Mouse (Mus musculus) cerebellum, postnatal 14 days (tissue): ENCODE measurements around the gene Rassf1.

Experiments used
- DNase-seq, 2 experiments: peaks; one replicate each; pipeline ENCODE4 v3.0.0; 2021; ENCODE audit warnings: mixed read lengths in 2 of 2

Gene Rassf1

DNA sequence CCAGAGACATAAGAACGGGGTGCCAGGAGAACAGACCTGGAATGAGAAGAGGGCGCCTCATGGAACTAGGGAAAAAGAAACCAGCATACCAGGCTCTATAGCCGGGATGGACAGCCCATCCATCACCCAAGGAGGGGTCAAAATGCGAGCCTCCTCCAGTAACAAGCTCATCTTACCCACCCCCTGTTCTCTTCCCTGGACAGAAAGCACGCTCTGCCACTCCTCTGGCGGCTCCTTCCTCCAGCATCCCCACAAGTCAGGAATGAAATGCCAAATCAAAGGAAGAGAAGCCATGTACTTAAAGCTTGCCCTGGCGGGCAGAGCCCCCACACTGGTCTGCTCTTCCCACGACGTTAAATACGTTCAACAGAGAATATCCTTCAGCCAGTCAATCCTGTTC lies 10.3 kb upstream of the Rassf1 start:
- DNase-seq = no peak

DNA sequence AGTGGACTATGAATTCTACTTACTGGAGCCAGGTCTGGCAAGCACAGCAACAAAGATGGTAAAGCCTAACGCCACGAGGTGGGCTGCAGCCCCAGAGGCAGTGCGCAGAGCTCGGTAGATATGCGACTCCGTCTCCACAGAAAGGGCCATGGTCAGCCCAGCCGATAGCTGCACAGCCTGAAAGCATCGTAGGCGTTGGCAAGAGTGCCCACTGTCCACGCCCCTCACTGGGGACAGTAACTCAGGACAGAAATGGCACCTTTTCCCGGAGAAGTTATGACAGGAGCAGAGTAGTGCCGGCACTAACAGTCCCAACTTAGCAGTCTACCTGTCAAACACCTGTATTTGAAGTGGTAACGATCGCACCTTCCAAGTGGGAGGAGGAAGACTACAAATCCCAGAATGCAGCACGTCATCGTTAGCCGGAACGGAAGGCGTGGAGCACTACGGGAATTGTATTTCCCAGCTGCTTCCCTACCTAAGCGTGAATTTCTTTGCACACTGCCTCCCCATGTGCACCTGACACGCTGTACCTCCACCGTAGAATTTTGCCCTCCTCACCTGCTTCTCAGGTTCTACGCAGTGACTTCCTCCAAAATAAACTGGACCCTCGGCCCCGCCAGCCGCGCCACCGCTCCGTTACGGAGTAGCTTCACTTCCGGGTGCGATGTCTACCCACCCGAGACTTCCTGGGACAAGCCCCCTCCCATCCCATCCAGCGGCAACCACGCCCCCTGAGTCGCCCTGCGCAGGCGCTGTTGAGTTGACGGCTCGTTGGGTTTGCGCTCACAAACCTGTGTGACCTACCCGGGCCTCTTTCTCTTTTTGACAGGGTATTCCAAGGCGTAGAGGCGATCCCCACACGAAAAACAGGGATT lies 9.6 kb upstream of the Rassf1 start, which contains the start of the genes Cyb561d2 and Nprl2:
Gene Cyb561d2, minus strand, starts transcription at position 720 of the 878 bp plus-strand sequence.
Gene Nprl2, plus strand, starts transcription at position 753 of the 878 bp plus-strand sequence.
- DNase-seq = peak; percentile 95 to 96

DNA sequence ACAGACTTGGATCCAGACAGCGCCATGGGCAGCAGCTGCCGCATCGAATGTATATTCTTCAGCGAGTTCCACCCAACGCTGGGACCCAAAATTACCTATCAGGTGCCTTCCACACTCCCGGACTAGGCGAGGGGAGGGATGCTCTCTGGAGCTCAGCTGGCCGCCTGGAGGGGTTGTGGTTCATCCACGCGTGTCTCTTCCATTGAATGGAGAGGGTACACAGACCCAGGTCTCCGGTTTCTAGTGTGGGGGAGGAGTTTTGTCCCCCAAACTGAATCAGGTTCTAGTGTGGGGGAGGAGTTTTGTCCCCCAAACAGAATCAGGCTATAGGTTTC lies 9.0 kb upstream of the Rassf1 start:
- no peak for DNase-seq

DNA sequence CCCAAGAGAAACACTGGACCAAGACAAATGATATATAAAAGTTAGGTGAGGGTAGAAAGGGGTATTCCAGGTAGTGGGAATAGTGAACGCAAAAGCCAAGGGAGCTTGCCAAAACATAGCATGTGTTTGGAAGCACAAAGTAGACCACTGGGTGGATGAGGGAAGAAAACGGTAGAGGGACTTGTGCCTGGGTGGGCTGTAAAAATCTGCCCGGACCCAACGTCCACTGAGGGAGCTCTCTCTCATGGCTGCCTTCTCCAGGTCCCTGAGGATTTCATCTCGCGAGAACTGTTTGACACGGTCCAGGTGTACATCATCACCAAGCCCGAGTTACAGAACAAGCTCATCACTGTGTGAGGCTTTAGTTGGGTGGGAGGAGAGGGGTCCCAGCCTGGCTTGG lies 8.6 kb upstream of the Rassf1 start:
- DNase-seq = no peak

DNA sequence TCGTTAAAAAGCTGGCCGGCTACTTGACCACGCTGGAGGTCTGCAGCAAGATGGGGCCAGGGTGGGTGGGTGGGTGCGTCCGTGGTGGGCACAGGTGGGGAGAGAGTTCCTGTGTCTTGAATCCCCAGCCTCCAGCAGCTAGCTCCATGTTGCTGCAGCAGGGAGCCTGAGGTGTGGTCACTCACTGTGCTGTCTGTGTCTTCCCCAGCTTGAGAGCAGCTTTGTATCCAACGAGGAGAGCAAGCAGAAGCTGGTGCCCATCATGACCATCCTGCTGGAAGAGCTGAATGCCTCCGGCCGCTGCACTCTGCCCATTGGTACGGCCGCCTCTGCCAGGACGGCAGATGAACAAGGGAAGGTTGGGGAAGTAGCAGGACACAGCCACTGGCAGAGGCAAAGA lies 8.1 kb upstream of the Rassf1 start:
- DNase-seq = no peak

DNA sequence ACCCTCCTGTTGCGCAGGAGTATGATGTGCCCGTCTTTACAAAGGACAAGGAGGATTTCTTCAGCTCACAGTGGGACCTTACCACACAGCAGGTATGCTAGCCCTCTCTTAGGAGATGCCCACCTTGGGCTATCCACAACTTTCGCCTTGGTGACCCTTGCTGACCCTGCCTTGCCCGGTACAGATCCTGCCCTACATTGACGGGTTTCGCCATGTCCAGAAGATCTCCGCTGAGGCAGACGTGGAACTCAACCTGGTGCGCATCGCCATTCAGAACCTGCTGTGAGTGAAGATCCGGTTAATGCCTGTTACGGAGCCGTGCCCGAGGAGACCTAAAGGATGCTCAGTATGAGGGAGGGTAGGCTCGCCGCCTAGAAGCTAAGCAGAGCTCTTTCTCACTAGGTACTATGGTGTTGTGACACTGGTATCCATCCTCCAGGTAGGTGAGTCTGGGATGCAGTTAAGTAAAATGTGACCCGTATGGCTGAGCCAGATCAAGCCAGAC lies 7.1 kb upstream of the Rassf1 start:
- no peak for DNase-seq

DNA sequence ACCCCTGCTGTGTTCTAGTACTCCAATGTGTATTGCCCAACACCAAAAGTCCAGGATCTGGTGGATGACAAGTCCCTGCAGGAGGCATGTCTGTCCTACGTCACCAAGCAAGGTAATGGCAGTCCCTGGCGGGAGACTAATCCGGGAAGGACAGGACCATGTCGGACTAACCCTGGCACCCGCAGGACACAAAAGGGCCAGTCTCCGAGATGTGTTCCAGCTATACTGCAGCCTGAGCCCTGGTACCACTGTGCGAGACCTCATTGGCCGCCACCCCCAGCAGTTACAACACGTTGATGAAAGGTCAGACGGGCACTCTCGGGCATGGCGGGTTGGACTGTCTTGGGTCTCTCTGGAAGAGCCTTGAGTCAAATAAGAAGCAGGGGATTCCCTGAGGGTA lies 6.6 kb upstream of the Rassf1 start:
- no peak for DNase-seq

DNA sequence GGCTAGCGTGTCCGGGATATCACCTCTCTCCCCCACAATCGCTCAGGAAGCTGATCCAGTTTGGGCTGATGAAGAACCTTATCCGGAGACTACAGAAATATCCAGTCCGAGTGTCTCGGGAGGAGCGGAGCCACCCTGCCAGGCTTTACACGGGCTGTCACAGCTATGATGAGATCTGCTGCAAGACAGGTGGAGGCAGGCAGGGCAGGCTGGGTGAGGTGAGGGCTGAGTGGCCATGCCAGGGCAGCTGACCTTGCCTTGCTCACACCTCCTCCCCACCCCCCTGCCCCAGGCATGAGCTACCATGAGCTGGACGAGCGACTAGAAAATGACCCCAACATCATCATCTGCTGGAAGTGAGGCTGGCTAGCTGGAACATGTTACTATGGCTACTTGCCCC lies 6.2 kb upstream of the Rassf1 start:
- DNase-seq = no peak

DNA sequence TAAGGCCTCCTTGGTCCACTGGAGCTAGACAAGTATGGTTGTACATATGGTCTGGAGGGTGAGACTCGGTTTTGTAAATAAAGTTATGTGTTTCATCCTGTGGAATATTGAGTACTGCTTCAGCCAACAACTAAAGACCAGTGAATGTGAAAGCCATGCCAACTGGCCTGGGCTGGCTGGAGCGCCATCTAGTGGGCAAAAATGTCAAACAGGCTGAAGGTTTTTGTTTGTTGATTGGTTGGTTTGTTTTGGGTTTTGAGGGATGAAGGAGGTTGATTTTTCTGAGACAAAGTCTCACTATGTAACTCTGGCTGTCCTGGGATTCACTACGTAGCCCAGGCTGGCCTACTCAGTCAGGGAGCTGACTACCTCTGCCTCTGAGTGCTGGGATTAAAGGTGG lies 5.8 kb upstream of the Rassf1 start:
- DNase-seq = peak; percentile 88 to 94

DNA sequence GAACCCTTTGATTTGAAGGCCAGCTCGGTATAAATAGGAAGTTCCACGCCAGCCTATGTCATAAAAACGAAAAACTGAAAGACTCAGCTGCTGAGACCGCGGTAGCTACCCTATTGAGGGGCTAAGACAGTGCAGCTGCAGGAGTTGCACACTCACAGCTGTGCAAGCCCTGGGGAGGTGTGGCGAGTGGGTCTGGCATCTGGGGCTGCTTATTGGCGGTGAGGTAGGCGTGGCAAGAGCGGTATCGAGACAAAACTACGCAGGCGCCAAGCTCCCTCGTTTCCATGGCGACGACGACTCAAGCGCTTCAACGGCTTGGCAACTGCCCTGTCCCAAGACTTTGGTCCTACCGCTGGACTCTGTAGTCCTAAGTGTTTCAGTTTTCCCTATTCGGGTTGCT lies 4.3 kb upstream of the Rassf1 start, which contains the start of gene Zmynd10:
Gene Zmynd10, plus strand, starts transcription at position 273 of the 400 bp plus-strand sequence.
- DNase-seq = peak; percentile 56 to 76

DNA sequence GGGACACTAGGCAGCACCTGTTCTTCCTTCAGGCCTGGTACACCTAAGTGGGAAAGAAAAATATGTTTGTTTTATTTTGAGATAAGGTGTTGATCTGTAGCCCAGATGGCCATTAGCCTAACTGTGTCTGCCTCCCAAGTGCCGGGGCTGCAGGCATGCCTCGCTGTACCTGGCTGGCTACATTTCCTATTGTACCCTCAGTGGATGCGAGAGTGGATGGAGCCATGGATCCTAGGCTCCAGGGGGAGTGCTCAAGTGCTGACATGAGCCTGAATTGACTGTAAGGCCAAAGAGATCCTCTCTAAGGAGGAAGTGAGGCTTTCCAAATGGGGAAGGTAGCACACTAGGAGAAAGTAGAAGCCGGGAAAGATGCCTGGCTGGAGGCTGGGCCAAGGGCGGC lies 3.4 kb upstream of the Rassf1 start:
- DNase-seq = no peak

DNA sequence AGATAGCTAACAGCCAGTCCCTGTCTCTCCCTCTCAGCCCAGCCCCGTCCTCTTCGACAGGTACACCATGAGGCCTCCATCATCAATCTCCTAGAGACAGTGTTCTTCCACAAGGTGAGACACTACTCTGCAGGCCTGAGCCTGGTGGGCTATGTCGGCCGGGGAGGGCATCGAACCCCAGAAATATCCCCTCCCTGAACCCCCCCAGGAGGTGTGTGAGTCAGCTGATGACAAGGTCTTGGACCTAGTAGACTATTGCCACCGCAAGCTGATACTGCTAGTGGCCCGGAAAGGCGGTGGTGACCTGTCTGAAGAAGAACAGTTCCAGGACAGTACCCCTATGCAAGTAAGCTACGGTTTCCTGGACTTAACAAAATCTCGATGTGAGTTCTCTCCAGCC lies 2.5 kb upstream of the Rassf1 start:
- no peak for DNase-seq

DNA sequence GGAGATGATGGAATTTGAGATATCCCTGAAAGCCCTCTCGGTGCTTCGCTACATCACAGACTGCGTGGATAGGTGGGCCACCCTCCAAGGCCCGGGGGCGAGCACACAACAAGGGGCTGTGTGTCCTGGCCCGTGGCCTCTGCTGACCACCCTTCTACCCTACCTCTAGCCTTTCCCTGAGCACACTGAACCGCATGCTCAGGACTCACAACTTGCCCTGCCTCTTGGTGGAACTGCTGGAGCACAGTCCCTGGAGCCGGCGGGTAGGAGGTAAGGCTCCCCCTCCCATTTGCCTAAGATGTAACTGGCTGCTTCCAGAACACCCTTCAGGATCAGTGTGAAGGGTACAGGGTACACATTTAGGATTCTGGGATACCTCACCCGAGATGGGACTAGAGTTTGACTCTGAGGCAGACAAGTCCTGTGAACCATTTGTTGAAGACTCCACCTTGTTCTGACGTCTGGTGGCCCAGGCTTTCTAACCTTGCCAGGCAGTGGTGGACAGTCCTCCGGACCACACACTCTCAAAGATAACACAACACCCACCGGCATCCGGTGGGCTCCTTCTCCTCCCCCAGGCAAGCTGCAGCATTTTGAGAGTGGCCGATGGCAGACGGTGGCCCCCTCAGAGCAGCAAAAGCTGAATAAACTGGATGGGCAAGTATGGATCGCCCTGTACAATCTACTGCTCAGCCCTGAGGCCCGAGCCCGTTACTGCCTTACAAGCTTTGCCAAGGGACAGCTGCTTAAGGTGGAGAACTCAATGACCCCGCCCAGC lies 1.9 kb upstream of the Rassf1 start:
- DNase-seq = no peak

DNA sequence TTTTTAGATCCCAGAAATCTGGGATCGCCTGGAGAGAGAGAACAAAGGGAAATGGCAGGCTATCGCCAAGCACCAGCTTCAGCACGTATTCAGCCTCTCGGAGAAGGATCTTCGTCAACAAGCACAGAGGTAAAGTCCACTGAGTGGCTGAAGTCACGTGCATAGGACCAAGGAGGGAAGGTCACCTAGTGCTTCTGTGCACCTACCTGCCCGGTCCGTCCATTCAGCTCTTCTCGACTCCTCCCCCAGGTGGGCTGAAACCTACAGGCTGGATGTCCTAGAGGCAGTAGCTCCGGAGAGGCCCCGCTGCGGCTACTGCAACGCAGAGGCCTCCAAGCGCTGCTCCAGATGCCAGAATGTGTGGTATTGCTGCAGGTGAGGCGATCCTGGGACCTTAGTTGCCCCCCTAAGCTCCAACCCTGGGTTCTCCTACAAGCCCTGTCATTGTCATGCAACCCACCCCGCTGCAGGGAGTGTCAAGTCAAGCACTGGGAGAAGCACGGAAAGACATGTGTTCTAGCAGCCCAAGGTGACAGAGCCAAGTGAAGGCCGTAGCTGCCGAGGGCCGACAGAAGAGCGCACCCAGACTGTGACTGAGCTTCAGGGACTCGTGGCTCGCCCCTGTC lies 751 bp upstream of the Rassf1 start:
- DNase-seq = no peak

DNA sequence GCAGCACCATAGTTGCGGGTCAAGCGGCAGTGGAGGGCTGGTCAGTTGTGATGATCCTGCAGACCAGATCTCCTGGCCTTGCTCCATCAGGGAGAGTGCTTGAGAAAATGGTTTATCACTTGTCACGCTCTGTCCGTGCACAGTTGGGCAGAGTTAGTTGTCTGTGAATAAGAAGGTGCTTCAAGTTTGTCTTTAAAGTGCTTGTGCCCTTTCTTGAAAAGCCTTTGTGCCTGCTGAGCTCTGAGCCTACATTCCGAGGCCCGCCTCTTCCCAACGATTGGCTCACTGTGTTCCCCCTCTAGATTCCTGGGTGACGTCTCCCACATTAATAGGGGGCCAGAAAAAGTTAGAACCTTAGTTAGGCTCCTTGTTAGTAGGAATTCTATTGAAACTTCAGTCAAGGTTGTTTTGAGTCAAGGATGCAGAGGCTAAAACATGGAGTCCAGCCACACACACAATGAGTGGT lies 568 bp downstream of the Rassf1 start:
- DNase-seq = no peak

DNA sequence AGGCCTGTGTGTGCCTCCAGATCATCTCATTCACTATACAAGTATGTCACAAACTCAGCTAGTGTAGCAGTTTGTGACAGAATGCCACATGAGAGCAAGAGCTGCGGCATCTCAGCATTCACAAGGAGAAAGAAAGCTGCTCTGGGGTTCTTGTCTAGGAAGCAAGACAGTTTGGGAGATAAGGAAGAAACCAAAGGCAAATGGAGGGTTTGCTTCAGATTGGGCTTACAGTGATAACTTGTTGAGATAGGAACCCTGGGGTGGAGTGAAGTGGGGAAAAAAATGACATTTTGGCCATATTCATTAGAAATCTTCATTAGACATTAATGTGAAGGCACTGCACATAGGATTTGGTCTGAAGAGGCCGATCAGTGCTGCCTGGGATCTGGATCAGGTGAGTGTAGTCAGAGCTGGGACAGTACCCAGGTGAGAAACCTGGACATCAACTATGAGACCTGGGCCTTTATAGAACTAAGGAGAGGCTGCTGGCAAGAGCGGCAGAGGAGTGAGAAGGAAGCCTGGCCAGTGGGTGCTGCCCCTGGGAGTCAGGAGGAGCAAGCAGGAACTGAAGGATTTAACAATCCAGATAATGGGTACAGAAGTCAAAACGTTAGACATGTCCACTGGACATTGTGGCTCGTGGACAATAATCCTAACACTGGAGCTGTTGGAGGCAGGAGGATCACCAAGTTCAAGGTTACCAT lies 1.5 kb downstream of the Rassf1 start:
- DNase-seq = no peak

DNA sequence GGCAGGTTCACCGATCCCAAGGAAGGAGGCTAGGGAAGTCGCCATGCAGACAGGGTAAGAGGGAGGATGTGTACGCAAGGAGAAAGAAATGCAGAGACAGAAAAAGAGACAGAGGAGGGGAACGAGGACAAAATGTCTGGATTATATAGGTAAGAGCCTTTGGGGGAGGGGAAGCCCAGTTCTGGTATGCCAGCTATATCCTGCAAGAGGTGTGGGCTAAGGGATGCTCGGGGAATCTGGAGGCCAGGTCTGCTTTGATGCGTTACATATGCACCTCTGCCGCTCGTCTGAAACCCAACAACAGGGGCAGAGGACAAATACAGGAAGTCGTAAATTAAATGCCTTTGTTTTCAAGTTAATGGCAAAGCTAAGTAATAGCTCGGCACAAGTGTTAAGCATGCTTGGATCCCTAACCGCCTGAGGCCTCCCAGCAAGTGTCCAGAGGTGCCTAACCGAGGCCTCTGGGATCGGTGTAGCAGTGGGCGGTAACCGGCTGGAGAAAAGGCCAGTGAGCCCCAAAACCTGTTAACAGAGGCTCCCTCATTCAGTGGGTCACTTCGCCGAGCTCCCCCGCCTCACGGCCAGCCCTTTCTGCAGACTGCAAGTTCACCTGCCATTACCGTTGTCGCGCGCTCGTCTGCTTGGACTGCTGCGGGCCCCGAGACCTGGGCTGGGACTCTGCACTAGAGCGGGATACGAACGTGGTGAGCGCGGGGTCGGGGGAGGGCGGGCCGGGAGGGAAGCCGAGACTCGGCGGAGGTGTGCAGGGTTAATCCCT lies 2.4 kb downstream of the Rassf1 start:
- peak in 1 of 2 experiments; percentile 61 for DNase-seq

DNA sequence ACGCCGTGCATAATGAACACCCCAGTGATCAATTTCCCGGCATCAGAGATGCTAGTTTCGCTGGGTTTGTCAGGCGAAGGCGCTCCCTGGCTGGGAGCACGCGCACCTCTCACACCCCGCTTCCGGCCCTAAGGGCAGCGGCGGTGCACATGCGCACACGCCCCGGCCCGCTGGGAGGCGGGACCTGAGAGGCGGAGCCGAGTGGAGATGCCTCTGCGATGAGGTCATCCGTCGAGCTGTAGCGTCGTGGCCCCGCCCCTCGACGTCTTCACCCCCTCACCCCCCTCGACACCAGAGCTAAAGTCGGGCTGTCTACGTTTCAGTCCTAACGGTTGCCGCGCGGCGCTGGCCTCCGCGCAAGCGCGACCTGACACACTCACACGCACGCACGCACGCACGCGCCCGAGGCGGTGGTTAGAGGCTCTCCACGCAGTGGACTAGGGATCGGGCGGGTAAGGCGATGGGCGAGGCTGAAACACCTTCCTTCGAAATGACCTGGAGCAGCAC lies 3.0 kb downstream of the Rassf1 start:
- DNase-seq = peak; percentile 96 to 97

DNA sequence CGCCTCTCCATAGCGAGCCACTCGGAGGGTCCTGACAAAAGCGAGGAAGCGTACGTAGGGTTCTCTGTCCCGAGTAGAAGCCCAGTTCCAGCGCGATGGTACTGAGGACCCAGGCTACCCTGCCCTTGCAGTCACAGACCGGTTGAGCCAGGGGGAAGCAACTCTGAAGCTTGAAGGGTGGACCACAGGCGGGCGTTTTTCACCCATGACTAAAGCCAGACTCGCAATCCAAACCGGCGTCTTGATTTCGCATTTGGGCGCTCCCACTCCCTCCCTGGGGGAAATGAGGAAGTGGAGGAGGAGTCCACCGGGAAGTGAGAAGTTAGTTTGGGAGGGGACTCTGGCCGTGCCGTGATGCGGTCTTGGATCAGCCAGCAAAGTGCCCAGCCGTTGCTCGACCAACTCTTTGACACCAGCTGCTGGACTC lies 3.7 kb downstream of the Rassf1 start:
- DNase-seq = no peak

DNA sequence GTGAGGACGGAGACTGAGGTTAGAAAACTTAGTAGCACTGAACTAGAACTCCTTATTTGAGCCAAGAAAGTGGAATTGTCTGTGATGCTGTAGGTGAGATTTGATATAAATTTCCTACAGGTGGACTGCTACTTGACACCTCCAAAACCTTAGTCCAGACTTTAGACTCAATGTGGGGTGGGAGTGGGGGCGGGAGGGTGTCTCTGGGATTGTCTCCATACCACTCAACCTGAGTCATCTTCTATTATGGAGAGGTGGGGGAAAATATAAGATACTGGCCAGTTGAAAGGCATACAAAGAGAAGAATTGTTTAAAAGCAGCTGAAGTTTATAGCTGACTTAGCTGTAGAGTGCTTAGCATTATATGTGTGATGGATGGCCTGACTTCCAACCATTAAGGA lies 4.3 kb downstream of the Rassf1 start:
- no peak for DNase-seq

DNA sequence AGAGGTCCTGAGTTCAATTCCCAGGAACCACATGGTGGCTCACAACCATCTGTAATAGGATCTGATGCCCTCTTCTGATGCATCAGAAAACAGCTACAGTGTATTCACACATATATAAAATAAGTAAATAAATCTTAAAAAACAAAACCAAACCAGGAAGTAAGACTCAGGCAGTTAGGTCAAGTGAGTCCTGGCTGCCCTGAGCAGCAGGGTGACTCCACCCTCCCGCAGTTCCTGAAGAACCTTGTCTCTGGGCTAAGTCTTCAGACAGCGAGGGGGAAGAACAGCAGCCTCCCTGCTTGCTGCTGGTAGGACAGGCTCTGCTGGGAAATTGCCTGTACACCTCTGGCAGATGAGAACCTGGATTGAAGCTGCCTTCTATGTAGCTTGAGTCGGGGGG lies 5.0 kb downstream of the Rassf1 start:
- no peak for DNase-seq
